Mouse (Mus musculus): Measurements from ENCODE around the gene Tmem242. TPM values are rescaled to one million over a fixed set of nuclear protein-coding genes. Genes with fewer than 3 reads are reported as not detected.

Tmem242 gene
- polyA plus RNA-seq (2017; shearing (Covaris generic)), result 39.3 TPM

GRCm38 (mm10) chr17:5440159-5440971, at the start of gene Tmem242:
Gene Tmem242 (minus strand): TSS chr17:5440259.

GRCm38 (mm10) chr17:5418545-5418944, 21.5 kb downstream of the Tmem242 start, which contains the start of gene Ldhal6b:
Gene Ldhal6b (minus strand): TSS chr17:5418767.

Other genes starting within 250 kb of the Tmem242 start
- gene Ldhal6b, start 21.5 kb downstream of the Tmem242 start, polyA plus RNA-seq (2017; shearing (Covaris generic)), result not detected
- gene Zdhhc14, start 52.3 kb upstream of the Tmem242 start, polyA plus RNA-seq (2017; shearing (Covaris generic)), result 0.09 TPM

Data from CD4-positive, CD25-positive, alpha-beta regulatory T cell, adult 9 weeks (primary cell).